Mouse (Mus musculus): ENCODE measurements around the gene Tstd1. TPM values are rescaled to one million over a fixed set of nuclear protein-coding genes. Genes with fewer than 3 reads are reported as not detected.

The Tstd1 gene
- polyA plus RNA-seq, 1 experiment = 52.0 TPM

- Histone ChIP-seq H3K27me3 (ENCODE audit: control insufficient read depth, insufficient read depth, low read length) (no peaks in the 10 kb centered on the region), H3K27ac (ENCODE audit: insufficient read depth, low read depth, low read length) (no peak overlapping the region), H3K4me1 (ENCODE audit: control insufficient read depth, insufficient read depth, insufficient read length, low read length) (no peaks in the 10 kb centered on the region), H3K4me3 (ENCODE audit: low read depth, low read length) (no peak overlapping the region), H3K36me3 (ENCODE audit: control insufficient read depth, insufficient read depth, low read length) (no peaks in the 10 kb centered on the region; the same call in 1 of the 2 replicates)
- WGBS = 81% methylated on average over 9 of the region's 9 CpGs
- TF ChIP-seq POLR2A (IDR thresholded peaks at IDR 0.05; ENCODE audit: low read depth, low read length) (no peak), CTCF (IDR thresholded peaks at IDR 0.05; ENCODE audit: extremely low read depth, insufficient read length, insufficient replicate concordance, low read depth, low read length) (no peak)
Observed at GRCm38 (mm10) chr1:171402991-171403390, 15.7 kb upstream of the Tstd1 start.

GRCm38 (mm10) chr1:171407263-171407662 is 11.4 kb upstream of the Tstd1 start:
- no peaks in the 10 kb centered on the region; the same call in 1 of the 2 replicates for H3K36me3 ChIP-seq (ENCODE audit: control insufficient read depth, insufficient read depth, low read length)
- no peak for TF ChIP-seq CTCF (IDR thresholded peaks at IDR 0.05; ENCODE audit: extremely low read depth, insufficient read length, insufficient replicate concordance, low read depth, low read length)
- TF ChIP-seq POLR2A (IDR thresholded peaks at IDR 0.05; ENCODE audit: low read depth, low read length) = no peak
- no peak overlapping the region for H3K27ac ChIP-seq (ENCODE audit: insufficient read depth, low read depth, low read length)
- H3K4me1 ChIP-seq (ENCODE audit: control insufficient read depth, insufficient read depth, insufficient read length, low read length) = no peaks in the 10 kb centered on the region
- no peak overlapping the region for H3K4me3 ChIP-seq (ENCODE audit: low read depth, low read length)
- H3K27me3 ChIP-seq (ENCODE audit: control insufficient read depth, insufficient read depth, low read length) = no peaks in the 10 kb centered on the region
- WGBS = 74% methylated on average over 5 of the region's 5 CpGs

- Histone ChIP-seq H3K27ac (ENCODE audit: insufficient read depth, low read depth, low read length) (no peak overlapping the region), H3K36me3 (ENCODE audit: control insufficient read depth, insufficient read depth, low read length) (peaks cover 2% of the 10 kb centered on the region), H3K27me3 (ENCODE audit: control insufficient read depth, insufficient read depth, low read length) (no peaks in the 10 kb centered on the region), H3K4me1 (ENCODE audit: control insufficient read depth, insufficient read depth, insufficient read length, low read length) (no peaks in the 10 kb centered on the region; the same call in 1 of the 2 replicates), H3K4me3 (ENCODE audit: low read depth, low read length) (no peak overlapping the region)
- WGBS = 91% methylated on average over 1 of the region's 1 CpGs
- no peak for TF ChIP-seq POLR2A (IDR thresholded peaks at IDR 0.05; ENCODE audit: low read depth, low read length)
- TF ChIP-seq CTCF (IDR thresholded peaks at IDR 0.05; ENCODE audit: extremely low read depth, insufficient read length, insufficient replicate concordance, low read depth, low read length) = no peak
Observed at GRCm38 (mm10) chr1:171410231-171410630, 8.4 kb upstream of the Tstd1 start.

- Histone ChIP-seq H3K36me3 (ENCODE audit: control insufficient read depth, insufficient read depth, low read length) (peaks cover 10% of the 10 kb centered on the region), H3K27me3 (ENCODE audit: control insufficient read depth, insufficient read depth, low read length) (no peaks in the 10 kb centered on the region), H3K4me1 (ENCODE audit: control insufficient read depth, insufficient read depth, insufficient read length, low read length) (no peaks in the 10 kb centered on the region; the same call in 1 of the 2 replicates), H3K4me3 (ENCODE audit: low read depth, low read length) (peak within 1 kb of the TSS; percentile 91), H3K27ac (ENCODE audit: insufficient read depth, low read depth, low read length) (peak within 1 kb of the TSS; percentile 89)
- under 1% methylated on average over 36 of the region's 36 CpGs for whole genome bisulfite sequencing
- TF ChIP-seq POLR2A (IDR thresholded peaks at IDR 0.05; ENCODE audit: low read depth, low read length) = peak; percentile 75; the same call in 1 of the 2 replicates
- peak; percentile 19; the same call in 1 of the 2 replicates for TF ChIP-seq CTCF (IDR thresholded peaks at IDR 0.05; ENCODE audit: extremely low read depth, insufficient read length, insufficient replicate concordance, low read depth, low read length)
Observed at GRCm38 (mm10) chr1:171410947-171411484, 7.7 kb upstream of the Tstd1 start, which contains the start of gene Usf1. Usf1 (plus strand) TSS chr1:171411313.

- Histone ChIP-seq H3K4me3 (ENCODE audit: low read depth, low read length) (peak overlapping the region; percentile 91), H3K4me1 (ENCODE audit: control insufficient read depth, insufficient read depth, insufficient read length, low read length) (no peaks in the 10 kb centered on the region; the same call in 1 of the 2 replicates), H3K27me3 (ENCODE audit: control insufficient read depth, insufficient read depth, low read length) (no peaks in the 10 kb centered on the region), H3K27ac (ENCODE audit: insufficient read depth, low read depth, low read length) (peak overlapping the region; percentile 89), H3K36me3 (ENCODE audit: control insufficient read depth, insufficient read depth, low read length) (peaks cover 13% of the 10 kb centered on the region)
- no peak for TF ChIP-seq CTCF (IDR thresholded peaks at IDR 0.05; ENCODE audit: extremely low read depth, insufficient read length, insufficient replicate concordance, low read depth, low read length)
- no peak for TF ChIP-seq POLR2A (IDR thresholded peaks at IDR 0.05; ENCODE audit: low read depth, low read length)
- under 1% methylated on average over 39 of the region's 39 CpGs for WGBS
Observed at GRCm38 (mm10) chr1:171411492-171411941, 7.2 kb upstream of the Tstd1 start.

GRCm38 (mm10) chr1:171412001-171412441 is 6.7 kb upstream of the Tstd1 start:
- H3K27me3 ChIP-seq (ENCODE audit: control insufficient read depth, insufficient read depth, low read length) = no peaks in the 10 kb centered on the region
- peaks cover 18% of the 10 kb centered on the region for H3K36me3 ChIP-seq (ENCODE audit: control insufficient read depth, insufficient read depth, low read length)
- TF ChIP-seq POLR2A (IDR thresholded peaks at IDR 0.05; ENCODE audit: low read depth, low read length) (no peak; the same call in 1 of the 2 replicates), CTCF (IDR thresholded peaks at IDR 0.05; ENCODE audit: extremely low read depth, insufficient read length, insufficient replicate concordance, low read depth, low read length) (0 out of 2 replicates have a peak, but pooled peaks have one; percentile 12)
- H3K4me1 ChIP-seq (ENCODE audit: control insufficient read depth, insufficient read depth, insufficient read length, low read length) = no peaks in the 10 kb centered on the region; the same call in 1 of the 2 replicates
- WGBS = under 1% methylated on average over 20 of the region's 20 CpGs
- H3K27ac ChIP-seq (ENCODE audit: insufficient read depth, low read depth, low read length) = peak overlapping the region; percentile 89
- H3K4me3 ChIP-seq (ENCODE audit: low read depth, low read length) = peak overlapping the region; percentile 91

GRCm38 (mm10) chr1:171412446-171412845 is 6.2 kb upstream of the Tstd1 start:
- peak overlapping the region; percentile 91; the same call in 1 of the 2 replicates for H3K4me3 ChIP-seq (ENCODE audit: low read depth, low read length)
- no peaks in the 10 kb centered on the region for H3K27me3 ChIP-seq (ENCODE audit: control insufficient read depth, insufficient read depth, low read length)
- 47% methylated on average over 3 of the region's 3 CpGs for WGBS
- peak overlapping the region; percentile 89 for H3K27ac ChIP-seq (ENCODE audit: insufficient read depth, low read depth, low read length)
- TF ChIP-seq CTCF (IDR thresholded peaks at IDR 0.05; ENCODE audit: extremely low read depth, insufficient read length, insufficient replicate concordance, low read depth, low read length) (no peak), POLR2A (IDR thresholded peaks at IDR 0.05; ENCODE audit: low read depth, low read length) (no peak)
- H3K4me1 ChIP-seq (ENCODE audit: control insufficient read depth, insufficient read depth, insufficient read length, low read length) = peaks cover 2% of the 10 kb centered on the region; the same call in 1 of the 2 replicates
- H3K36me3 ChIP-seq (ENCODE audit: control insufficient read depth, insufficient read depth, low read length) = peaks cover 23% of the 10 kb centered on the region

Measured in small intestine, adult 2 months (tissue).